Mouse (Mus musculus) telencephalon, adult 2 months (tissue): ENCODE measurements at regions not wholly inside any gene's neighbourhood (a gene's known extent, or its start where the extent isn't known, plus 50 kb on each side); places are given as distances from the start of the nearest gene placed in this dataset.

ENCODE experiments used
- DNase-seq: peaks from one replicate; pipeline ENCODE4 v3.0.0-alpha.2; 2011; ENCODE audit warnings: low read depth, low spot score

GRCm38 (mm10) chr2:115101501-115101900 lies 446.7 kb upstream of the Dph6 start:
- DNase-seq = no peak

DNA sequence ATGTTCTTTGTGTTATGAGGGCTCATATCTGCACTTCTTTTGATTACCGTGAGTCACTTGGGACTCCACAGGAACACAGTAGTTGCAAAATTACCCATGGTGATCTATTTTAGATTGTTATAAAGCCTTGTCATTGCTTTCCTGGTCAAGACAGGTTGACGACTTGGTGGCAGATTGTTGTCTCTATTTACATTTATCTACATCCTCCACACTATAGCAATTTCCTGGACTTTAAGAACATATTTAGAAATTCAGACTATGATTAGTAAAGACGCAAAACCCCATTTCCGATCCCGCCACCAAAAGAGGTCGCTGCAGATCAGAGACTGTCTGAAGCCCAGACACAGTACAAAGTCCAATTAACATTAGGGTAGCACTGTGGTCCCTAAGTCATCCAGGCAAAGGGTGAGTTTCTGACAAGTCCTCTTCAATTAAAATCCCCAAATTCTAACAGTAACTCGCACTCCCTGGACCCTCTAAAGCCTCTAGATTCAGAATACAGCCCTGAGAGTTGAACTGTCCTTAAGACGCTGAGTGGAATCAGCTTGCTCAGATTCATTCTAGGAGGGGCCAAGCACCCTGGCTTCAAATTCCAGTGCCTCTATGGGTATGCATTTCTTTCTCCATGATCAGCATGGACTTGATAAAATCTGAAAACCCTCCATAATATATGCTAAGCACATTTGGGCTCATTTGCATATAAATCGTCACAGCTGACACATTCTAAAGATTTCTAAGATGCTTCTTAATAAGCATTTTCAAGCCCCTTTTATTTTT lies 461.9 kb upstream of the BC052040 start:
- DNase-seq = no peak

- DNase-seq = no peak
Observed at GRCm38 (mm10) chr2:115120206-115120503, 461.4 kb upstream of the BC052040 start.

GRCm38 (mm10) chr2:115126625-115127369 lies 454.7 kb upstream of the BC052040 start:
- no peak for DNase-seq

DNA sequence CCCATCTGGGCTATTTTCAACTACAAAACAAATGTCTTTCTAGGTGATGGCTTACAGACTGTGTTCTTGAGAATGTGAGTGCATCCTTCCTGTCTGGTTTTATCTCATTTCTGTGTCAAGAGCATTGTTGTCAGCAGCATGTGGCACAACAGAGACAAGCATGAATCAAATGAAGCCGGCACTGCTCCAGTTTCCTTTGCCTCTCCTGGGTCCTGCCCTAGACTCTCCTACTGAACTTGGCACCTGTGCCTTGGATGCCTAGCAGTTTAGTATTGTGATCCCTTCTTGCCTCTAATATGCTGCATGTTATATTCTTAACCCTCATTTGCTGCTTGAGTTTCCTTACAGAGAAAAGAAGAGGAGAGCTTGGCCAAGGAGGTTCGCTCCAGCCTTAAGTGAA lies 449.8 kb upstream of the BC052040 start:
- no peak for DNase-seq

DNA sequence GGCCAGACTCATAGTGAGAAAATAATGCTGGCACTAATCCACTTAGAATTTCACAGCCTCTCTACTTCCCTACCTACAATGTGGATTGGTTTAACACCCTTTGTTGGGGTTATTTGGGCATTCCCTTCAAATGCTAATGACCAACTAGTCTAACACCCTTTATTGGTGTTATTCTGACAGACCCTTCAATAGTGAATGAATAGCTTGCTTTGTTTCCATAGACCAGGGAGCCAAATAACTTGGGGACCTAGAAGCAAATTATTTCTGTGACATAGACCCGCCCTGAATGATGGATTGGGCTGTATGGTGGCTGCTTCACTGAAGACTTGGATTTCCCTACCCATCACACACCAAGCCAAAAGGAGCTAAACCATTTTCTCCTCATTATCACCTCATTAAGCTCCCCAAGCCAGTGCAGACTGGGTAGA lies 449.3 kb upstream of the BC052040 start:
- DNase-seq = no peak

DNA sequence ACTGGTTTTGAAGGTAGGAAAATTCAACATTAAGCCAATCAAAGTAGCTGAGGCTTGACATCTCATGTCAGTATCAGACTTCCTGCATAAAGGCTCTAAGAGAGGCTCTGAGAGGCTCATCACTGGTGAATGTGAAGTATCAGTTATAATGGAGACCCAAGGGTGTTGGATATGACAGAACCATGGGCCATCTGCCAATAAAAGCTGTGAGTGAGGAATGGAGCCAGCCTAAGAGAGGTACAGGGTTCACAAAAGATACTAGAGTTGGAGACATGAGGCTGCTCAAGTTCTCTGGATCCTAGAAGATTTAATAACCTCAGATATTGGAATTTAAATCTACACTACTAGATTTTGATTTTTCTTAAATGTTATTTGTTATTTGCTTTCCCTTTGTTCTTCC lies 440.1 kb upstream of the BC052040 start:
- DNase-seq = no peak

DNA sequence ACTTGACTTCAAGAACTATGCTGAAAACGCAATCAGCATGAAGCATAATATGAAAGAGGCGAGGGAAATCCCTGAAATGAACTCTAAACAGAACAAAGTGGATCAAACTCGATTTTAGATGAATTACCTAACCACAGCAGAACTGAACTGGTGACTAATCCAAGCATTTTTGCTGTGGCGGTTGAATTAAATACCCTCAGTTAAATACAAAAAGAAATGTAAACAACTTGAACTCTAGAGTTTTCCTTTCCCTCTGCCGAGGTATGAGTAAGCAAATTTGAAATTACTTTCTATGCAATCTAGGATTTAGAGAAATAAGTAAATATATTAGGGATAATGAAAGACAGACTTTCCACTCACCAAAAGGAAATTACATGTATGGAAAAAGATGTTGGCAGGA lies 409.4 kb upstream of the BC052040 start:
- no peak for DNase-seq

GRCm38 (mm10) chr2:115177076-115177475 lies 404.4 kb upstream of the BC052040 start:
- no peak for DNase-seq

DNA sequence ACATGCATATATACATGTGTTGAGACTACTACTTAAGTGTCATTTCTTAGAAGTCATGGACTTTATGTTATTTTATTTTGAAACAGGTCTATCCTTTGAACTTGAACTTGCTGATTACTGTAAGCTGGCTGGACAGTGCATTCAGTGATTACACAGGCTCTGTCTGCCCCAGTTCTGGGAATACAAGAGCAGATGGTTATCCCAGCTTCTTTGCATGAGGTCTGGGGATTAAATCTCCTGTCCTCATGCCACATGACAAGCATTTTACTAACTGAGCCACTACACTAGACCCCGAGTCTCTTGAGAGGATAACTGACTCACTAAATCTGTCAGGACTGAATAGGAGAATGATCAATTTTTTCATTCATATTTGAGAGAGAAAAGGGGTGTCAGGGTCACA lies 403.6 kb upstream of the BC052040 start:
- no peak for DNase-seq

GRCm38 (mm10) chr2:115211191-115211590 lies 370.3 kb upstream of the BC052040 start:
- no peak for DNase-seq

DNA sequence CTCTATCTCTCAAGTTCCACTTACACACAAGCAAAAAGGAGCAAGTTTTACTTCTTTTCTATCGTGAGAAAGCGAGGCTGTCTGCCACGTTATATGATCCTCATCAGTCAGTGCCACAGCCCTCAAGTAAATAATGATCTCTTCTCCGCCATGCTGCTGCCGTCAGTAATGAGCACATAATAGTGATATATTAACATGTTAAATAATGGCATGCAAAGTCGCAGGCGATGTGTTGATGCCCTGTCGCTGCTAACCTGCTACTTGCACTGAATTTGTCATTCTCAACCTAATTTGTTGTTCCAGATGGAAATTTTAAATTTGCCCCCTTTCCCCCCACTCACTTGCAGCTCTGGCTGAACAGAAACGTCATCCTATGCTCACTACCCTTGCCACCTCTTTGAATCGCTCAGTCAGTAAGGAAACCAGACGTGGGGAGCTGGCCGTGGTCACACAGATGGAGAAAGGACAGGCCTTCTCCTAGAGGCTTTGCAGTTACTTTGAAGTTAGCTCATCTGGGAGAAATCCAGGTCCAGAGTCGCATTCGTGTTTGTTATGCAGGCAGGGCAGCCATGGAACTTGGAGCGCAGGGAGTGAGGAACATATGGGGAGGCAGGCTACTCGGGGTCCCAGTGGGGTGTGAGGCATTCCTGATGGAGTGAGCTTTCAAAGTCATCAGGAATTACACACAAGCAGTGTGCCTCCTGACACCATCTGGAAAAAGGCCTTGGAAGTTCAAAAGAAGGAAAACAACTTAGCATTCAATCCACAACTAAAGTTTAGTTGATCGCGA lies 368.1 kb upstream of the BC052040 start:
- no peak for DNase-seq

DNA sequence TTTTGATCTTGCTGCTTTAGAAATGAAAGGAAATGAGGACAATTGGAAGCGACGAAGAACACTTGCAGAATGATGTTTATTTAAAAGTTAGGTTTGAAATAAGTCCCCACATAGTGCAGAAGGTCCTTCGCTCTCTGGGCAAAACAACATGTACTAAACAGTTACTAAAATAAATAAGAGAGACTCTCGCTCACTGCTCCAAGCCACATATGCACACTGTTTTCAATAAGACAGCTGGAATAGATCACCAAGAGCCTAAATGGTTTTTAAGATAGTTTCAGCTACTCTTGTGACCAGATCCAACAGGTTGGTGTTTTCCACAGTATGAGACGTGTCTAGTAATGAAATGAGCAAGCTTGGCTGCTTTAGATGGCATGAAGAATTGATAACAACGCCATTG lies 367.2 kb upstream of the BC052040 start:
- no peak for DNase-seq

DNA sequence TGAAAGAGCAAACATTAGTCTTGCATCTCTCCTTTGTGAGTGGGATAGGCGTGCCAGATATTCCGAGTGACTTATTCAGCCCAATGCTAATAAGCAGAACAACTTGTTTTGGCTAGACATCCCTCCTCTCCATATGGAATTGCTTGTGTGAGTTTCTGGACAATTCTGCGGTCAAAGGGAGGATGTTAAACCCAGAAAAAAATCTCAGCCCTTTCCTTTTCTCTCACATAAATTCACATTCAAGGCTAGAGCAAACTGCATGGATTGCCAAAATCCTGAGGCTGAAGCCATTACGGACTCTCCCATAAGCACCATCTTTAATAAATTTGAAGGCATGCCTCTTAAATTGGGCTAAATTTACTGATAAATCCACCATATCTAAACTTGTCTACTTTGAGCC lies 351.5 kb upstream of the BC052040 start:
- DNase-seq = no peak

GRCm38 (mm10) chr2:115247673-115248072 lies 333.8 kb upstream of the BC052040 start:
- no peak for DNase-seq

- DNase-seq = peak; percentile 40
Observed at GRCm38 (mm10) chr2:115250019-115250807, 331.3 kb upstream of the BC052040 start.

GRCm38 (mm10) chr2:115257391-115257790 lies 324.1 kb upstream of the BC052040 start:
- no peak for DNase-seq

- no peak for DNase-seq
Observed at GRCm38 (mm10) chr2:115268247-115268646, 313.3 kb upstream of the BC052040 start.

- DNase-seq = no peak
Observed at GRCm38 (mm10) chr2:115277421-115277820, 304.1 kb upstream of the BC052040 start.

DNA sequence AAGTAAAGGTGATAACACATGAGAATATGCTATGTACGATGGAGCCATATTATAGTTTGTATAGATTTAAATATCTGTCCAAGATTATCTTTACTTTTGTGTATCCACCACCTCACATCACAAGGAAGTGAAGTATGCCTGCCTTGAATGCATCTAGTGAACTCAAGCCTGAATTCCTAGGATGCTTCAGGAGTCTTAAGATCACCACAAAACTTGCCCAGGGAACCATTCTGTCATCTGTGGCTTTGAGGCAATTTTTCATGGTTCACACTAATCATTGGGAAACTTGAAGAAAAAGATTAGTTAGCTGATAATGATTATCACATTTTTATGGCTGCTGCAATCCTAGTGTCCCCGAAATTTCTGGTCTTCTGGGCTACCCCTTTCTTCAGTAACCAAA lies 288.5 kb upstream of the BC052040 start:
- no peak for DNase-seq

GRCm38 (mm10) chr2:115297463-115297862 lies 284.1 kb upstream of the BC052040 start:
- no peak for DNase-seq

GRCm38 (mm10) chr2:115307248-115307647 lies 274.3 kb upstream of the BC052040 start:
- no peak for DNase-seq
